Mouse (Mus musculus) adrenal gland (tissue): Measurements from ENCODE around the gene Sin3b.

Experiments used
- intact Hi-C: fragments of 180-260 bp; cut with DNase I; formaldehyde crosslinking; loops from one replicate; pipeline ENCODE4 v1.15.1; 2025
- microRNA-seq, 2 experiments: library from miRNA; unstranded; fragments of <30 nt; microRNA quantifications; one replicate each; pipeline ENCODE4; 2019

The Sin3b gene

DNA sequence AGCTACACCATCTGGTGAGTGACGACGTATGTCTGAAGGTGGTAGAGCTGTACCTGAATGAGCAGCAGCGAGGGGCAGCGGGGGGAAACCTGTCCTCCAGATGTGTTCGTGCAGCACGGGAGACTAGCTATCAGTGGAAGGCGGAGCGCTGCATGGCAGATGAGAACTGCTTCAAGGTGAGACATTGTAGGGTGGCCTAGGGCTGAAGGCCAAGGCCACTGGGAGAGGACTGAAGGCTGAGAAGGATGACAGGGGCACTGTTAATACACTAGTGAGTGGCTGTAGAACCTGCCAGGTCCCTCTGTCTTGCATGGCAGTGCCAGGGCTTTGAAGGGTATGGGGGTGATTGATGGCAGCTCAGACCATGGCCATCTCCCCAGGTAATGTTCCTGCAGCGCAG, 30.1 kb downstream of the Sin3b start:
- intact Hi-C loops: no loop called here

DNA sequence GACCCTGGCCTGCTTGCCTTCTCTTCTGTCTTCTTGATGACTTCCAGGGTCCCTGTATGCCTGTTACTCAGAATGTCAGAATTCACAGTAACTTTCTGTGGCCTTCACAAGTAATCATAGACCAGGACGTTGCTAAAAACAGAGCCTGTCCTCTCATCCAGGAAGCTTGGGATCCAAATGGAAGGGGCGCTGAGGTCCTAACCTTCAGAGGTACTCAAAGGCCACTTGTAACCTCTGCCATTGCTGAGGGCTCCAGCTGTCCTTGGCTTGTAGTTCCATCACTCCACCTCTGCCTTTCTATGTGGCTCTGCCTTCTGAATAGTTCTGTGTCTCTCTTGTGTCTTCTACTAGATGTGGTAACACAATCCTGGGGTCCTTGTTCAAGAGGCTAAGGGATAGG, 30.7 kb downstream of the Sin3b start:
- intact Hi-C loops: no loop called here

DNA sequence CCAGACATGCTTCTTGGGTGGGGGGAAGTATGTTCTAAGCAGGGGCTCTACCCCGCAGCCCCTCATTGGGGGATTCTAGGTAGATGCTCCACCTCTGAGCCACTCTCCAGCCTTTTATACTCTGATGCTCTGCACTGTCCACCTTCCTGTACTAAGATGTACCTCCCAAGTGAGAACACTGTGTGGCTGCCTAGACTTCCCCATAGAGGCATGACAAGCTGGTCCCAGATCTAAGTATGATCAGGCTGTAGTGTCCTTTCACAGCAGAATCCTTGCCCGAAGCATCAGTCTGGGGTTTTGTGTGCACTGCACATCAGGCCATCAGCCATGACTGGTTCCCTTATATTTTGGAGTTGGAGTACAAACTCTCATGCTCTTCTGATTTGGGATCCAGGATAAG, 32.9 kb downstream of the Sin3b start:
- intact Hi-C loops: no loop called here

DNA sequence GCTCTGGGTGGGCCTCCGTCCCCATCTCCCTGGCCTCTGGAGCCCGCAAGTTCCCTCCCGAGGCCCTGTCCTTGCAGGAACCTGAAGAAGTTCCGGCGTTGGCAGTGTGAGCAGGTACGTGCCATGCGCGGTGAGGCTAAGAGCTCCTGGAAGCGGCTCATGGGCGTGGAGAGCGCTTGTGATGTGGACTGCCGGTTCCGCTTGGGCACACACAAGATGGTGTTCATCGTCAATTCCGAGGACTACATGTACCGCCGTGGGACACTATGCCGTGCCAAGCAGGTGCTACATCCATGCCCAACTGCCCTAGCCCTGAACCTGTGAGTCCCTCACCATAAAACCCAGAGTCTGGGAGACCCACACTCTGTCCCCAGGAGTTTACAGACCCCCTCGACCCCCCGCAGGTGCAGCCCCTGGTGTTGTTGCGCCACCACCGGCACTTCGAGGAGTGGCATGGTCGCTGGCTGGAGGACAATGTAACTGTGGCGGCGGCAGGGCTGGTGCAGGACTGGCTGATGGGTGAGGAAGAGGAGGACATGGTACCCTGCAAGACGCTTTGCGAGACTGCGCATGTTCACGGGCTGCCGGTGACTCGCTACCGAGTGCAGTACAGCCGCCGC, 33.8 kb downstream of the Sin3b start:
- intact Hi-C loops: no loop called here

DNA sequence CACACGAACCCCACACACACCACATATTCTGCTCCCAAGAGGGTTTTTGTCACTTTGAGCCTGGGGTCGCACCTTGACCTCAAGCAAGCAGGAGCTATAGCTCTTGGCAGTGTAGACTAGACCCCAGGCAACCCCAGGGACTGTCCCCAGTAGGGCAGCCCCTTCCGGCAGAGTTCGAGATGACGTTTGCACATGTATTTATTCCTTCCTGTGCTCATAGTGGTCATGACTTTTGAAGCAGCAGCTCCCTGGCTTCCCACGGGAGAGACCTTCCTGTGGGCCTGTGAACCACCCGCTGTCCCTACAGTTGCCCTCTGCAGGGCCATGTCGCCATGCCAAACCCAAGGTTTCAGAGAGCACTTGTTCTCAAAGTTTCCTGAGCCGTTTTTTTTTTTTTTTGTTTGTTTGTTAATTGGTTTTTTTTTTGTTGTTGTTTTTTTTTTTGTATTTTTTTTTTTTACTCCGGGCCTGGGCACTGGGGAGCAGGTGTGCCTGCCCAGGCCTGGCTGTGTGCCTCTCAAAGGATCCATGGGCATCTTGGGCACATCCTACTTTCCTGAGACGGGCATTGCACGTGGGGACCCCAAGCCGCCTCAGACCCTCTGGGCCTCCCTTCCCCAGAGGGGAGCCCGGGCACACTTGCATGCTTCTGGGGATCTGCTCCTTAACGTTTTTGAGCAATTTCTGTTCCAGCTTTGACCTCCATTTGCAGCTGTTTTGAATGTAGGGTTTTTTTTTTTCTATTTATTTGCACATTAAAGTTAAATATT, 34.5 kb downstream of the Sin3b start:
- intact Hi-C loops: no loop called here

DNA sequence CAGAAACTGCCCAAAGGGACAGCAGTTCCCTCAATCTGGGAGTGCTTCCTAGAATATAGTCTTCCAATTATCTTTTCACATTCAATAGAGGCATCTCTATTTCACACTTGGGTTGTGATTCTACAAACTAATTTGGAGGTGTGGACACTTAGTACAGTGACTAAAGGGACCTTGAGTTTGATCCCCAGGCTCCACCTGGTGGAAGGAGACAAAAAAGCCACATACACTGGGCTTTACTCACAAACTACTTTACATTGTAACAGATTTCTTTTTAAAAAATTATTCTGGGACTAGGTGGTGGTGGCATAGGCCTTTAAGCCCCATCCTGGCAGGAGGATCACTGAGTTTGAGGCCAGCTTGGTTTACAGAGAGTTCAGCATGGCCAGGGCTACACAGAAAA, 35.2 kb downstream of the Sin3b start:
- intact Hi-C loops: no loop called here

DNA sequence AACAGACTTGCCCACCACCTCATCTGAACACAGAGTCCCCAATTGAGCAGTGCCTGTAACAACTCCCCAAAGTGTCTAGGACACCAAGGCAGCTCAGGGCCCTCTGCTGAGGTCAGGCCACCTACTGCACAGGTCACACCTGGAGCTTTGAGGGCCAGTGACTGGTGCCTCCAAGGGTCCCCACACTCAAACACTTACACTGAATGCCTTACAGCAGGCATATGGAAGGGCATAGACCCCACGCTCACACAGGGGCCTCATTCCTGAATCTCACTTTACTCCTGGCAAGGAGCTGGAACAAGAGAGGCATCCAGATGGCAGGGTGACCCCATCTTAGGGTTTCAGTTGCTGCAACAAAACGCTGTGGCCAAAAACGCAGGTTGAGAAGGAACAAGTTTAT, 37.1 kb downstream of the Sin3b start:
- intact Hi-C loops: no loop called here

DNA sequence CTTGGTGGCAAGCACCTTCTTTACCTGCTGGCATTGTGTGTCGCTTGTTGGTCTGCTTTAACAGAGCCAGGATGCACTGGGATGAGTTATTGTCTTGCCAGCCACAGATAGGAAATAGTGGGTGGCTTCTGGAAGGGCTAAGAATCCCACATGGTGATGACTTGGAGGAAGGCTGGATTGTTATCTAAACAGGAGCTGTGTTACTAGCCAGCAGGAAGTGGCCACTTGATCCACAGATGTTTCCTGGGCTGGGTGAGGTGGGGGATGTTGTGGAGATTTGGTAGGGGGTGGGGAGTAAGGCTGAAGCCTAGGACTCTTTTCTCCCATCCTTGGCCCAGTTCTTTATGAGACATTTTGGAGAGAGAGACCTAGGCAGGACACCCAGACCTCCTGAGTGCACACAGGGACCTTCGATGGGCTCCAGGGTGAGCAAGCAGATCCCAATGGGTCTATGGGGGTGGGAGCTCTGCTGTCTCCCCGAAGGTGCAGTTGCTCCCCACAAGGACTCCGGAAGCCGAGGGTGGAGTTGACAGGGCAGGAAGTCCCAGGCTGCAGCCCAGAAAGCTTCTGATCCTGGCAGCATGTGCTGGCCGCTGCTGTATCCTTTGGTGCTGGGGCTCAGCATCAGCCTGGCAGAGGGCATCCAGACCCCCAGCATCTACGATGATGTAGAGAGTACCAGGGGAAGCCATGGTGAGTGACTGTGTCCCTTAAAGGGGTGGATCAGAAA, 38.4 kb downstream of the Sin3b start, which contains the start of gene F2rl3:
Gene F2rl3, plus strand, starts transcription at position 559 of the 730 bp plus-strand sequence.
- intact Hi-C loops: no loop called here

DNA sequence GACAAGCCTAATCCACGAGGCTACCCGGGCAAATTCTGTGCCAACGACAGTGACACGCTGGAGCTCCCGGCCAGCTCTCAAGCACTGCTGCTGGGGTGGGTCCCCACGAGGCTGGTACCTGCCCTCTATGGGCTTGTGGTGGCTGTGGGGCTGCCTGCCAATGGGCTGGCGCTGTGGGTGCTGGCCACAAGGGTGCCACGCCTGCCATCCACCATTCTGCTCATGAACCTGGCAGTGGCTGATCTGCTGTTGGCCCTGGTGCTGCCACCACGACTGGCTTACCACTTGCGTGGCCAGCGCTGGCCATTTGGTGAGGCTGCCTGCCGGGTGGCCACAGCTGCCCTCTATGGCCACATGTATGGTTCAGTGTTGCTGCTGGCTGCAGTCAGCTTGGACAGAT, 39.2 kb downstream of the Sin3b start:
- intact Hi-C loops: no loop called here

DNA sequence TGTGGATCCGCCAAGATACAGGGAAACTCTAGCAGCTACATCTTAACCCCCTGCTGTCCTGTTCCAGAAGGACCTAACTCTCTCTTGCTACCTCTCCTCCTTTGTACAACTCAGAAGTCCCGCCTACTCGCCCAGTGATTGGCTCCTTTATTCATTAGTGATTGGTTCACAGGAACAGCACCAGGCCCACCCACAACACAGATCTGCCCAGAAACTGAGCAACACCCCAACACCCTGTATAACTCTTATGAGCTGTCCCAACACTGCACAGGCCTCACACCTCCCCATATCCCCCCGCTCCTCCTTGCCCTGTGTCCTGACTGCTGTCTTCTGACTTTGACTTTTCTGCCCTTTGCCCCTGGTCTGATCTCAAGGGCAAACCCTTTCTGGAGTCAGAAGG, 42.6 kb downstream of the Sin3b start:
- intact Hi-C loops: no loop called here

DNA sequence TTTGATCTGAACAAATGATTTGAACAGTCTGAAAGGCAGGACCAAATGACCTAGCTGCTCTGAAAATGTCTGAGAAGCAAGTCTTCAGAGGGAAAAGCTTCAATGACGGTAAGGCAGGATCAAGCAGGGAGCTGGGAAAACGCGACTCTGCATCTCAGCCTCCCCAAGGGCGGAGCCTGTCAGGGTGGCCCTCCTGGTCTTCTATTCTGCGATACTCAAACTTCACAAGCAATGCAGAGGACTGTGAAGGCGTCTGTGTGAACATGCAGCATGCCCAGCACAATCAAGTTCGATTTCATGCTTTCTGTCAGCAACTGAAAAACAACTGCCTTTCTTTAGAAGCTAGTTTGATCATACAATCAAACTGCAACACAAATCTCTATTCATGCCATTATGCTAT, 43.7 kb downstream of the Sin3b start:
- intact Hi-C loops: no loop called here

DNA sequence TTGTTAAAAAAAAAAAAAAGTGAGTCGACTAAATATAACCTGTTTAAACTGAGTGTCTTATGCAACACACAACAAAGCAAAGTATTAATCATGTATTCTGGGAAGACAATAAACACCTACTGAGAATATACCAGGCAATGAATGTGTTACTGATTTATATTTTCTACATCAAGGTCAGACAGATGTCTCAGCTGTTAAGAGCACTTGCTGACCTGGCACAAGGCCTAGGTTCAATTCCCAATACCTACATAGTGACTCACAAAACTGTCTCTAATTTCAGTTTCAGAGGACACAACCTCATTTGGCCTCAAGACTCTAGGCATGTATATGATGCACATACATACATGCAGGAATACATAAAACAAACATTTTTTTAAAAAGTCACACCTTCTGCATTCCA, 54.7 kb downstream of the Sin3b start:
- intact Hi-C loops: no loop called here

DNA sequence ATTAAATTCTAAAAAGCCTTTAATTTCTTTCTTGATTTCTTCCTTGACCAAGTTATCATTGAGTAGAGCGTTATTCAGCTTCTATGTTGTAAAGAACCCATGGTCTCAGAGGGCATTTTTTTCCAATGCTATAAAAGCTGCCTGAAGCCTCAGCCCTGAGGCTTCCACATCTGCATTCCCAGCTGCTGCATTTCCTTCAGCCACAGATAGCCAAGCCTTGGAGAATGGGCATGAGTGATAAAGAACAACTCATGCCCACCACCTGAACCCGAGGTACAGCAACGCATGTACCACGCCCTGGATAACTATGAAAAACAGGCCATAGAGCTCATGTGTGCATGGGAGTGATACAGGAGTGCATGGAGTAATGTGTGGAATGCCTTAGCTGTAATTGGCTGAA, 57.6 kb downstream of the Sin3b start:
- intact Hi-C loops: no loop called here

DNA sequence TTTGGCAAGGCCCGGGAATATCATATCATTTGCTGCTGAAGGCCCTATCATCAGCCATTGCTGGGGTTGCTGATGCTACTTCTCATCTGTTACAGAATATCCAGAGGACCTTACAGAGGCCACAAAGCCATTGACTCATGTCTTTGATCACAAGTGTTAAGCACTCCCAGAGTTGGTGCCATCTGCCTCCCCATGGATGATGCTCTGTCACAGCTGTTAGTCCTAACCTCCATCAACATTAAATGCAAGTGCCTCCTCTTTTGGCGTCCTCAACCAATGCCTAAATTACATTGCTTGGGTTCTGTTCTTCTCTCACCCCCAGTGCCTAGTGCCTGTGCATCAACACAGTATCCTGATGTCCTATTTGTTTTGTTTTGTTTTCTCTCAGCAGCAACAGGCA, 78.5 kb downstream of the Sin3b start:
- intact Hi-C loops: no loop called here

Small RNAs within 50 kb of the gene (microRNA-seq; reads per million reads assigned to microRNA genes)
- gene Gm26237: 0 reads per million in 2 experiments
